Mouse (Mus musculus): ENCODE results near the gene Adam23.

DNA sequence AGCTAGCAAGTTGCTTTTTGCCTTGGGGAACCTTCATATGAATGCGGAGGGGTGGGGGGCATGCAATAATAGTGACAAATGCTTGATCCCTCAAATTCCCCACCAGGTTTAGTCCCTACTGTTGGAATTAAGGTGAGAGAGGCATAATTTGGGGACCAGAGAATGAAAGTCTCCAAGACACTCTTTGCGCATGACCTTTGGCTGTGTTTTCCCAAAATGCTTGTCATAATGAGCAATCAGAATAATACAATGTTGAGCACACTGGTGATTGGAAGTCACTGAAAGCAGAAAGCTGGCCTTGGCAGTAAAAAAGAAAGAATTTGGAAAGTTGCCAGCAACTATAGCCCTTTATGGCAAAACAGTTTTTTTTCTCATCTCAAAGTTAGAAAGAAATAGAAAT lies 1.0 kb downstream of the Adam23 start:
- TF ChIP-seq POLR2A (IDR thresholded peaks at IDR 0.05; ENCODE audit: borderline replicate concordance, extremely low read depth, low read depth, low read length) (no peak), CTCF (IDR thresholded peaks at IDR 0.05; ENCODE audit: insufficient read depth, low read length) (no peak)
